Mouse (Mus musculus): ENCODE data around the gene Cldn24.
"Not testable (repeated sequence)": the region's sequence is repeated elsewhere in the genome, so short reads cannot be mapped to it uniquely, and the experiment has no call there.

The Cldn24 gene

GRCm38 (mm10) chr8:47821843-47822242 is at the start of gene Cldn24:
Gene Cldn24, plus strand, starts transcription at chr8:47822143.
- in situ Hi-C loops (cut with MseI, MboI): no loop called here

GRCm38 (mm10) chr8:47772986-47773385 is 49.0 kb upstream of the Cldn24 start:
- in situ Hi-C loops (cut with MseI, MboI): no loop called here

GRCm38 (mm10) chr8:47777415-47777814 is 44.5 kb upstream of the Cldn24 start:
- in situ Hi-C loops (cut with MseI, MboI): no loop called here

- in situ Hi-C loops (cut with MseI, MboI): no loop called here
These were observed 42.4 kb upstream of the Cldn24 start for GRCm38 (mm10) chr8:47779589-47779988.

- in situ Hi-C loops (cut with MseI, MboI): no loop called here
These were observed 40.1 kb upstream of the Cldn24 start for GRCm38 (mm10) chr8:47781881-47782280.

- in situ Hi-C loops (cut with MseI, MboI): no loop called here
These were observed 38.4 kb upstream of the Cldn24 start for GRCm38 (mm10) chr8:47783544-47783943.

GRCm38 (mm10) chr8:47783944-47784343 is 38.0 kb upstream of the Cldn24 start:
- in situ Hi-C loops (cut with MseI, MboI): no loop called here

GRCm38 (mm10) chr8:47784436-47784835 is 37.5 kb upstream of the Cldn24 start:
- in situ Hi-C loops (cut with MseI, MboI): no loop called here

- in situ Hi-C loops (cut with MseI, MboI): no loop called here
These were observed 35.6 kb upstream of the Cldn24 start for GRCm38 (mm10) chr8:47786323-47786722.

- in situ Hi-C loops (cut with MseI, MboI): no loop called here
These were observed 34.2 kb upstream of the Cldn24 start for GRCm38 (mm10) chr8:47787705-47788104.

GRCm38 (mm10) chr8:47791986-47792385 is 30.0 kb upstream of the Cldn24 start:
- in situ Hi-C loops (cut with MseI, MboI): no loop called here

- in situ Hi-C loops (cut with MseI, MboI): no loop called here
These were observed 22.5 kb upstream of the Cldn24 start for GRCm38 (mm10) chr8:47799438-47799837.

- in situ Hi-C loops (cut with MseI, MboI): no loop called here
These were observed 19.6 kb upstream of the Cldn24 start for GRCm38 (mm10) chr8:47802349-47802748.

GRCm38 (mm10) chr8:47804262-47804661 is 17.7 kb upstream of the Cldn24 start:
- in situ Hi-C loops (cut with MseI, MboI): no loop called here

GRCm38 (mm10) chr8:47809970-47810665 is 11.8 kb upstream of the Cldn24 start:
- in situ Hi-C loops (cut with MseI, MboI): no loop called here

GRCm38 (mm10) chr8:47810666-47811015 is 11.3 kb upstream of the Cldn24 start:
- in situ Hi-C loops (cut with MseI, MboI): no loop called here

GRCm38 (mm10) chr8:47811221-47811620 is 10.7 kb upstream of the Cldn24 start:
- in situ Hi-C loops (cut with MseI, MboI): no loop called here

GRCm38 (mm10) chr8:47819034-47819433 is 2.9 kb upstream of the Cldn24 start:
- in situ Hi-C loops (cut with MseI, MboI): no loop called here

GRCm38 (mm10) chr8:47820914-47821772 is 800 bp upstream of the Cldn24 start:
- in situ Hi-C loops (cut with MseI, MboI): no loop called here

- in situ Hi-C loops (cut with MseI, MboI): not testable (repeated sequence)
These were observed 598 bp downstream of the Cldn24 start for GRCm38 (mm10) chr8:47822541-47822940.

- in situ Hi-C loops (cut with MseI, MboI): no loop called here
These were observed 1.8 kb downstream of the Cldn24 start for GRCm38 (mm10) chr8:47823777-47824176.

- in situ Hi-C loops (cut with MseI, MboI): no loop called here
These were observed 2.2 kb downstream of the Cldn24 start, which contains the start of gene Cldn22 for GRCm38 (mm10) chr8:47824182-47824581. Gene Cldn22, plus strand, starts transcription at chr8:47824482.

- in situ Hi-C loops (cut with MseI, MboI): no loop called here
These were observed 3.7 kb downstream of the Cldn24 start for GRCm38 (mm10) chr8:47825596-47825995.
